Mouse (Mus musculus): ENCODE results near the gene Gm8660.
"Not testable (repeated sequence)": the region's sequence is repeated elsewhere in the genome, so short reads cannot be mapped to it uniquely, and the experiment has no call there.

The Gm8660 gene

GRCm38 (mm10) chr7:22370939-22371338 lies at the start of gene Gm8660:
TSS of gene Gm8660 (minus strand) at chr7:22371039.
- DNase-seq: not testable (repeated sequence)

- not testable (repeated sequence) for DNase-seq
Measured at GRCm38 (mm10) chr7:22413283-22413682, 42.4 kb upstream of the Gm8660 start, which contains the start of gene Vmn1r148. TSS of gene Vmn1r148 (plus strand) at chr7:22413583.

- not testable (repeated sequence) for DNase-seq
Measured at GRCm38 (mm10) chr7:22329617-22330016, 41.2 kb downstream of the Gm8660 start, which contains the start of gene Gm4187. TSS of gene Gm4187 (minus strand) at chr7:22329717.

All from layer of hippocampus, adult 9-11 months (tissue).